Mouse (Mus musculus) heart, adult 2 months (tissue): ENCODE measurements around the gene Cdr2. TPM values are rescaled to one million over a fixed set of nuclear protein-coding genes. Genes with fewer than 3 reads are reported as not detected.
"Not testable (repeated sequence)": the region's sequence is repeated elsewhere in the genome, so short reads cannot be mapped to it uniquely, and the experiment has no call there.

Experiments used
- DNase-seq, 2 experiments: peaks; one replicate each; pipeline ENCODE4 v3.0.0; 2021
- H3K27ac ChIP-seq: fragments of 200-600 bp; 2 replicates; pipeline ENCODE4 v1.8.1; 2022
- H3K27me3 ChIP-seq: fragments of 200-500 bp; 2 replicates; pipeline ENCODE4 v1.6.1; 2012; ENCODE audit warnings: mild to moderate bottlenecking, low read length, inconsistent platforms, mixed read lengths; ENCODE audit not compliant: control insufficient read depth, insufficient read depth
- H3K36me3 ChIP-seq: fragments of 200-500 bp; 2 replicates; pipeline ENCODE4 v1.6.1; 2012; ENCODE audit warnings: low read length, inconsistent platforms; ENCODE audit not compliant: control insufficient read depth, insufficient read depth
- H3K4me1 ChIP-seq: fragments of 200-500 bp; 2 replicates; pipeline ENCODE4 v1.6.1; 2011; ENCODE audit warnings: low read length; ENCODE audit not compliant: control insufficient read depth, insufficient read depth
- H3K4me3 ChIP-seq: fragments of 200-600 bp; 2 replicates; pipeline ENCODE4 v1.8.1; 2022
- H3K79me2 ChIP-seq: fragments of 200-500 bp; replicated peaks from 2 replicates; pipeline ENCODE4 v1.6.1; 2012; ENCODE audit warnings: mild to moderate bottlenecking, inconsistent platforms, low read length, moderate library complexity, mixed read lengths; ENCODE audit not compliant: control insufficient read depth, insufficient read depth
- H3K9ac ChIP-seq: fragments of 200-500 bp; 2 replicates; pipeline ENCODE4 v1.6.1; 2012; ENCODE audit warnings: low read depth, mild to moderate bottlenecking, control low read depth, inconsistent platforms, low read length, mixed read lengths
- CTCF ChIP-seq: fragments of 200-600 bp; IDR thresholded peaks from 2 replicates; pipeline ENCODE4 v1.8.1; 2022; ENCODE audit warnings: antibody characterized with exemption, mild to moderate bottlenecking, moderate library complexity
- EP300 ChIP-seq: fragments of 200-500 bp; IDR thresholded peaks from 2 replicates; pipeline ENCODE4 v1.6.1; 2011; ENCODE audit warnings: low read depth, low read length, control low read depth; ENCODE audit not compliant: insufficient read depth
- POLR2A ChIP-seq: fragments of 200-500 bp; IDR thresholded peaks from 2 replicates; pipeline ENCODE4 v1.6.1; 2011; ENCODE audit warnings: mild to moderate bottlenecking, low read depth, low read length, control low read depth; ENCODE audit not compliant: insufficient read depth
- WGBS: fragments of 180-500 bp; shearing (Covaris S2); methylation state at CpG from one replicate; pipeline ENCODE4 v1.1.7; 2018; 5-methylcytosine and 5-hydroxymethylcytosine counted together
- intact Hi-C: fragments of 180-260 bp; cut with DNase I; formaldehyde crosslinking; loops from one replicate; pipeline ENCODE4 v1.15.1; 2025
- long read RNA-seq: library from polyadenylated mRNA; stranded (forward); transcript quantifications from one replicate; pipeline ENCODE4 v2.0.0, GENCODE M21; 2021
- polyA plus RNA-seq: library from polyadenylated mRNA; depleted of rRNA; stranded (reverse); fragments of >200 nt; gene quantifications from 2 replicates; pipeline ENCODE4 v1.2.3, GENCODE M21; 2012; rRNA removed
- total RNA-seq, 2 experiments: library from RNA; stranded (reverse); gene quantifications; 2 replicates each; pipeline ENCODE4 v1.2.3; 2021

Cdr2 gene
- total RNA-seq, result 10 to 100 TPM in 1 of 2 experiments, 1 to 10 TPM in 1; 8.8 to 34.9 TPM
- 11.0 TPM in 2 replicates for polyA plus RNA-seq
- long read RNA-seq, transcript Cdr2-201 (5 exons, 2,525 nt), result major isoform, 24 of 25 reads
- long read RNA-seq, partial matches to known transcripts, result 0 of 25 reads
- long read RNA-seq, other reads (novel, unspliced or antisense), result 1 of 25 reads

- intact Hi-C loops, result loop anchor here (2.0 to 5.0 kb wide), 3 partner anchors 52 to 145 kb away; partner anchors contain the start of genes Igsf6 and Mettl9
- Histone ChIP-seq H3K4me1 (peaks cover 5% of the 10 kb centered on the region), H3K36me3 (peaks cover 2% of the 10 kb centered on the region), H3K79me2 (peaks cover 2% of the 10 kb centered on the region), H3K27me3 (no peaks in the 10 kb centered on the region), H3K27ac (peak within 1 kb of the TSS; percentile 93), H3K4me3 (peak within 1 kb of the TSS; percentile 94), H3K9ac (peak within 1 kb of the TSS; percentile 79)
- peak; percentile 94 to 96 for DNase-seq
- TF ChIP-seq CTCF, result no peak
- TF ChIP-seq POLR2A, result peak; percentile 97
- under 1% methylated on average over 46 of the region's 46 CpGs for WGBS
Measured at GRCm38 (mm10) chr7:120982200-120982841, at the start of gene Cdr2, which contains the start of gene Mfsd13b. TSS of gene Cdr2 (minus strand) at chr7:120982312. TSS of gene Mfsd13b (plus strand) at chr7:120982509.

DNA sequence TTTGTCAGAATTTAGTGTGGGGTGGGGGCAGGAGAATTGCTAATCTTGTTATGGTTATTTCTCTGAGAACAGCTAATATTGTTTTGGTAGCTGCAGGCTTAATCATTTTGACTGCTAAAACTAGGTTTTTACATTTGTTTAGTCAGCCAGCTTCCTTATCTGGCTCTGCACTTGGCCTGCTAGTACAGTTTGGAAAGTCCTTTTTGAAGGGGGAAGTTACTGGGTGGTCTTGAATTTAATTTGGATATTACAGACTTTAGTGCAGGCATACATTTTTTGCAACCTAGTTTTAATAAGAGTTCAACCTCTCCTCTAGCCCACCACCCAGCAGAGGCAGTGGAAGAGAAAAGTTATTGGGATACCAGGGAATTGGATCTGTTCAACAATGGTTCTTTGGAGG lies 47.8 kb upstream of the Cdr2 start:
- not testable (repeated sequence) for H3K4me1 ChIP-seq, H3K9ac ChIP-seq
- intact Hi-C loops, result loop anchor here (10.0 kb wide), 1 partner anchor 395 kb away; the partner anchor contains the start of gene Uqcrc2

GRCm38 (mm10) chr7:121026300-121026699 lies 44.2 kb upstream of the Cdr2 start:
- Histone ChIP-seq H3K4me3 (no peak overlapping the region), H3K79me2 (no peaks in the 10 kb centered on the region), H3K27me3 (no peaks in the 10 kb centered on the region; the same call in 1 of the 2 replicates), H3K4me1 (no peaks in the 10 kb centered on the region), H3K9ac (no peak overlapping the region), H3K27ac (no peak overlapping the region), H3K36me3 (no peaks in the 10 kb centered on the region)
- TF ChIP-seq CTCF (no peak), EP300 (no peak), POLR2A (no peak)
- intact Hi-C loops, result no loop called here
- DNase-seq, result no peak
- 62% methylated on average over 3 of the region's 3 CpGs for WGBS

More for the DNA sequence above, 47.8 kb upstream of the Cdr2 start:
- H3K4me3 ChIP-seq, H3K79me2 ChIP-seq, DNase-seq, H3K36me3 ChIP-seq, H3K27me3 ChIP-seq, H3K27ac ChIP-seq: not testable (repeated sequence)

DNA sequence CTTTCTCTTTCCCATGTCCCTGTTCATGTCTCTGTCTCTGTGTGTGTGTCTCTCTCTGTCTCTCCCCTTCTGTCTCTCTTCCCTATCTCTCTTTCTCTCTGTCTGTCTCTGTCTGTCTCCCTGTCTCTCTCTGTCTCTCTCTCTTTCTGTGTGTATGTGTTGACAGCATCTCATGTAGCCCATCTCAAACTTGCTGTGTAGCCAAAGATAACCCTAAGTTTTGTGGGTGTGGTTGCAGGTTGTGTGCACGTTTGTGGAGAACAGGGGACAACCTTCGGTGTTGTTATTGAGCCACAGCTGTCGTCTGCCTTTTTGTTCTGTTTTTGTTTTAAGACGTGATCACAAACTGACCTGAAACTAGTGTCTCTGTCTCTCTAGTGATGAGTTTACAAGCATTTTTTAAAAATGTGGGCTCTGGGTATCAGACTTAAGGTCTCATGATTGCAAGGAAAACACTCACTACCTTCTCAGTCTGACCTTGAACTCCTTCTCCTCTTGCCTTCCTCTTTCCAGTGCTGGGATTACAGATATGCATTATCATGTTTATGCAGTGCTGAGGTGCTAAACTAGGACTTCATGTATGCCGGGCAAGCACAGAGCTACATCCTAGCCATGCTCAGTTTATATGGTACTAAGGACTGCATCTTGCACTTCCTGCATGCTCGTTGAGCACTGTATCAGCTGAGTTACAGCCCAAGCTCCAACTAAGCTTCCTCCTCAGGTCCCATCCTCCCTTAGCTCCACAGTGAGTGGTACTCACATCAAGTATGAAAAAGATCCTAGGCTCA lies 43.3 kb upstream of the Cdr2 start:
- H3K4me3 ChIP-seq, result no peak overlapping the region
- no peaks in the 10 kb centered on the region for H3K36me3 ChIP-seq
- H3K4me1 ChIP-seq, result no peaks in the 10 kb centered on the region
- no peak overlapping the region for H3K27ac ChIP-seq
- no peak overlapping the region for H3K9ac ChIP-seq
- TF ChIP-seq EP300, result no peak
- no peak for TF ChIP-seq POLR2A
- TF ChIP-seq CTCF, result no peak
- 46% methylated on average over 6 of the region's 6 CpGs for WGBS
- no peaks in the 10 kb centered on the region; the same call in 1 of the 2 replicates for H3K27me3 ChIP-seq
- intact Hi-C loops, result no loop called here
- H3K79me2 ChIP-seq, result no peaks in the 10 kb centered on the region
- no peak for DNase-seq

DNA sequence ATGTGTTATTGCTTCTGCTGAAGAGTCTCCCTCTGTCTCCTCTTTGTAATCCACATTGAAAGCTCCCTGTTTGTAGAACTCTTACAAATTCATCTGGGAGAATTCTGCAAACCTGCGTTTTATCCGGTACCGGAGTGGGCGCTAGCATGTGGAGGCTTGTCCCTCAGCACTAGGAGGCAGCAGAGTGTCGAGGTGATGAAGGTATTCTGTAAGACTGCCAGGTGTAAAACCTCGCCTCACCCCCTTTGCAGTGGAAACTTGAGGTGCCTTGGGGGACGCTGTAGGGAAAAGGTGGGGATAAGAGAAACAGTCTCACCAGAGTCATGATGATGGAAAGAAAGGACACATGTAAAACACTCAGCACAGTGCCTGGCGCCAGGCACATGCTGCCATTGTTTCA lies 38.2 kb upstream of the Cdr2 start:
- WGBS, result 44% methylated on average over 8 of the region's 8 CpGs
- Histone ChIP-seq H3K4me3 (no peak overlapping the region), H3K79me2 (no peaks in the 10 kb centered on the region), H3K36me3 (no peaks in the 10 kb centered on the region), H3K9ac (no peak overlapping the region), H3K27ac (no peak overlapping the region), H3K27me3 (no peaks in the 10 kb centered on the region), H3K4me1 (peaks cover 1% of the 10 kb centered on the region; the same call in 1 of the 2 replicates)
- intact Hi-C loops, result loop anchor here (2.0 kb wide), 1 partner anchor 45 kb away; no protein-coding TSS in a partner anchor
- no peak for DNase-seq
- peak; percentile 62 for TF ChIP-seq CTCF
- TF ChIP-seq POLR2A, result no peak

DNA sequence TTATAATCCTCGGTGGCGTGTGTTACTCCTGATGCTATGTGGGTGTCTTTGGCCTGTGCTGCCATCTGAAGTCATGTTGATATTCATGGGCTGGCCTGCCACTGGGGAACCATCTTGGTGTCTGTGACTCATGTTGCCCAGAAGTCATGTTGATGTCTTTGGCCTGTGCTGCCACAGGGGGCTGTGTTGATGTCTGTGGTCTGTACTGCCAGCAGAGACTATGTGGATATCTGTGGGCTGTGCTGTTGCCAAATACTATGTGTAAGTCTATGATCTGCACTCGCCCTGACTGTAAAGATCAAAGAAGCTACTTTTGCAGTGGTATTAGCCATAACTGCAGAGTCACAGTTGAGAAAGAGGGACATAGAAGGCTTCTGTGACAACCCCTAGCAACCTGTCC lies 36.7 kb upstream of the Cdr2 start:
- Histone ChIP-seq H3K79me2 (no peaks in the 10 kb centered on the region), H3K36me3 (no peaks in the 10 kb centered on the region), H3K27ac (no peak overlapping the region), H3K4me1 (peaks cover 1% of the 10 kb centered on the region; the same call in 1 of the 2 replicates), H3K9ac (no peak overlapping the region), H3K4me3 (no peak overlapping the region), H3K27me3 (no peaks in the 10 kb centered on the region)
- DNase-seq, result no peak
- TF ChIP-seq EP300 (no peak), CTCF (no peak), POLR2A (no peak)
- 77% methylated on average over 3 of the region's 3 CpGs for WGBS
- intact Hi-C loops, result no loop called here
